Mouse (Mus musculus) thymus, postnatal 10 days (tissue): ENCODE data around the gene Pnmt.
"Not testable (repeated sequence)": the region's sequence is repeated elsewhere in the genome, so short reads cannot be mapped to it uniquely, and the experiment has no call there.

Experiments
- DNase-seq, 2 experiments: peaks; one replicate each; pipeline ENCODE4 v3.0.0; 2021; ENCODE audit warnings: low spot score in 2 of 2

Pnmt gene

DNA sequence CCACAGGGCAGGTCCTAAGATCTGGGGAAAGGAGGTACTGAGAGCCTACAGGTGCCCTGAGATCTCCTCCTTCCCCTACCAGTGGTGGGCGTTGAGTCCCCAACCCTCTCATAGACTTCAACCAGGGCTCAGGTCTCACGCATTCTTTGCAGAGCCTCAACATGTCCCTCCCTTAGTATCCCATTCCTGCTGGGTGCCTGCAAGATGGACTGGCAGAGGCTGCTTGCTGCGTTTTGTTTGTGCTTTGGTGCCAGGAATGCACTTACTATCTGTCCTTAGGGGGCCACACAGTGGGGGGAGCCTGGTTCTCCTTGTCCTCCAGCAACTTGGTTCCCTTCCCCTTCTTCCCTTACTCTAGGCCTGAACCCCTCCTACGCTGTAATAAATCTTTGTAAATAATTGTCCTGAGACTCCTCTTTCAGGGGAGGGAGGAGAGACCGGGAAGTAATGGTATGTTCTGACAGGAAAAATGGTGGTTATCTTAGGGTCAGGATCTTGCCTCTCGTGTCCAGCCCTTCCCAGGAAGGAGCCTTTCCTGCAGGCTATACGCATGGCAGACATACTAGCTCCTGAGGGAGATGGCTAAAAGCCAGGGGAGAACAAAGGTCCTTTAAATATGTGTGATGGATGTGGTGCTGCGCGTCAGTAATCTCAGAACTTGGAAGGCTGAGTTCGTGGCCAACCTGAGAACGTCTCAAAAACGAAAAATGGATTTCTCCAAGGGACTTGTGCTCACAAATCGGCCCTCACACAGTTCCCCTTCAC lies 28.7 kb upstream of the Pnmt start:
- DNase-seq, result no peak

DNA sequence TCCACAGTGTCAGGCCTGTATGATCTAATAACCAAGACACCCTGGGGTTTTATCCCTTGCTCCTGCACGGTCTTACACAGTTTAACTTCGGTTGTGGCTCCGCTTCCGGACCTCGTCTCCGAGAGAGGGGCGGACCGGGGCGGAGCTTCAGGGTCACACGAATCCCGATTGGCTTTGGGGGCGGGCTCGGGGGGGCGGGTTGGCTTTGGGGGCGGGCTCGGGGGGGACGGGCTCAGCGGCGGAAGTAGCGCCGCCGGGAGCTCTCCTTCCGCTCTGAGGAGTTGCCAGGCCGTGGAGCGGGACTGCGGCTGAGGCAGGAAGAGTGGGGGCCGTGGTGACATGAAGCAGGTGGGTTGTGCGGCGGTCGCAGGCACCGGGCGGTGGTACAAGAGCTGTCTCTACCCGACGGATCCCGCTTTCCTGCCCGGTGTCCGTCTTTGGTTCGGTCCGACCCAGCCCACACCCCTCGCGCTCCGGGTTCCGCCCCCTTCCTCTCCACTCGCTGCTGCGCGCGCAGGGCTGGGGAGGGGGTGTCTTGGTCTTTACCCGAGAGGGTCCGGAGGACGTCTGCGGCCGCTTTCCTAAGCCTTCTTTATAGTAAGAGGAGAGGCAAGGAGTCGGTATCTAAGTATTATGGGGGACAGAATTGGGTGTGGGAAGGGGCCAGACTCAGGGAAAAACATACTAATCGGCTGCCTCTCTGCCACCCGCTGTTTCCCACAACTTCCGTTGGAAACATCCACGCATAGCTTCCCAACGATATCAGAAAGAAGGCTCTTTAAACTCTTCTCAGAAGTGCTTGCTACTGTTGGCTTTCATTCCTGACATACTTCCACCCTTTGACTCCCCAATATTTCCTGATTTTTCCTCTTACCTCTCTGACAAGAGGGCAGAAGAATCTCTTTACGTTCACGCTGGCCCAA lies 27.8 kb upstream of the Pnmt start, which contains the start of gene Stard3:
Stard3 (plus strand) TSS at position 208 of the 923 bp plus-strand sequence.
- peak; percentile 90 to 93 for DNase-seq

DNA sequence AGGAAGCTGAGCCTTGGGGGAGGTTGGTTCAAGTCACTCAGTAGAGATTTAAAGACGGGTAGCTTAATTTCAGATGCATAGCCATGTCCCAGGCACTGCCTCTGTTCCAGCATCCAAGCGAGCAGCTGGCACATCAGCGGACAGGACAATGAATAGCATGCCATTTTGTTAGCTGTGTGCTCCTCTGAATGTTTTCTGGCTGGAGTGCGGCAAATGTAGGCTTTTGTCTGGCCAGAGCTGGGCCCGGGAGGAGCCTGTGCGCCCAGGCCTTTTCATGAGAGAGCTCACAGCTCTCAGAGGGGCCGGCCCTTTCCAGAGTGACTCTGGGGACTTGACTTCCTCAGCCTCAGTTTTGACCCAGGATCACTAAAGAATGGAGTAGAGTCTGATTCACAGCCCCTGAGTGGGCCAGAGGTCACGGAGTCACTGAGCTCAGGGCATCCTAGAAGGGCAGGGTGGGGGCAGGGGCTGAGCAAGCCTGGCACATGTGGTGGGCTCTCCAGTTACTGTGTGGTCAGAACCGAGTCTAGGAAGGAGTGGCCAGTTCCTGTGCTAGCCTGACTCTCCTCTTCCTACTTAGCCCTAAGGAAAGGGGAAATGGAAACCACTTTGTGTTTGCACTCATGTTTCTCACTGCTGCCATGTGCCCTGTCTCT lies 25.3 kb upstream of the Pnmt start:
- no peak for DNase-seq

DNA sequence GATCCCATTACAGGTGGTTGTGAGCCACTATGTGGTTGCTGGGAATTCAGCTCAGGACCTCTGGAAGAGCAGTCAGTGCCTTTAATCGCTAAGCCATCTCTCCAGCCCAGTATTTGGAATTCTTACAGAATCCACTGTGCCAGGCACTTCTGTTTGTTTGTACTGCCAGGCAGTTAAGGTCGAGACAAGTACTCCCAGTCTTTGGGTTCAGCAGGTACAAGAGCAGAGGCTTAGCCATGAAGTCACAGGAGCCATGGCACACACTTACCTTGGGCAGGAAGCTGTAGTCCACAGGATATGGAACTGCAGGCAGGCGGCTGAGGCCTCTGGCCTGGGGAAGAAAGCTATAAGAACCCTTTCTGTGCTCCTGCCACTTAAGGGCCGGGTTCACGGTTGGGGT lies 22.4 kb upstream of the Pnmt start:
- DNase-seq, result no peak

DNA sequence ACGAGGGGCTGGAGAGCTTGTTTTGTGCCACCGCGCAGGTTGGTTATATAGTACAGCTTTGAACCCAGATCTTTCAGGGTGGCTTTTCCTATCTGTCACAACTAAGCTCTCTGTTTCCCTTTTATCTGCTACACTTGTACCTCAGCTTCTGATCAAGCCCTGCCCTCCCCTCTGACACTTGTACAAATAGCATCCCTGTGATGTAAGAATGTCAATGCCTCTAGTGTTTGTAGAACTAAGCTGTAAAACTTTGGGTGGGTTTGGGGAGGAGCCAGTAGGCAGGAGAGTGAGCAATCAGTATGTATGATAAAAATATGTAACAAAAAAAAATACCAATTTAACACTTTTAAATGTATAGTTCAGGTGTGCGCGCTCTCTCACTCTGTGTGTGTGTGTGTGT lies 21.8 kb upstream of the Pnmt start:
- no peak for DNase-seq

- DNase-seq, result no peak
Observed at GRCm38 (mm10) chr11:98366290-98366689, 20.0 kb upstream of the Pnmt start.

- DNase-seq, result peak; percentile 40 to 54
Observed at GRCm38 (mm10) chr11:98367171-98367862, 18.9 kb upstream of the Pnmt start.

DNA sequence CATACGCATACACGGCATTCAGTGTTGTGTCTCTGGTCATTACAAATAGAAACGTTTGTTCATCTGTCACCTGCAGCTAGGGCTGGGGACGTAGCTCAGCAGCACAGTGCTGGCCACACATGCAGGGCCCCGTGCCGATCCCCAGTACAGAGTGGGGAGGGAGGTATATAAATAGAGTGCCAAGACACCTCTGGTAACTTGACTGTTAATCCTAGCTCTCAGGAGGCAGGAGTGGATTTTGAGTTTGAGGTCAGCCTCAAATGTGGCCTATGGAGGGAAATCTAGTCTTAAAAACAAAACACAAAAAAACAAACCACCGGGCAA lies 18.4 kb upstream of the Pnmt start:
- DNase-seq, result no peak

DNA sequence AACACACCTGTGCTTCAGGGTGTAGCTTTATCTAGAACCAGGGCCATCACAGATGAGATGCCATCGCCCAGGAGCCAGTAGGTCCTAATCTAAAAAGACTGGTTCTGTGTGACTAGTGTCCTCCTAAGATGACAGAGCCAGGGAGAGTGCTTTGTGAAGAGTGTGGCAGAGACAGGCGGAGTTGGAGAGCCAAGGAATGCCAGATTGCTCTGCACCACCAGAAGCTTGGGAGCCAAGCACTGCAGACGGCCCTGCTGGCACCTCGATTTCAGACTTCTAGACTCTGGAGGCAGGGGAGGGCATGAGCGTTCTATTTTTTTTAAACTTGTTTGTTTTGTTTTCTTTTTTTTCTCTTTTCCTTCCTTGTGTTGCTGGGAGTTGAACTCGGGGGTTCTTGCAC lies 16.9 kb upstream of the Pnmt start:
- DNase-seq, result no peak

- DNase-seq, result no peak
Observed at GRCm38 (mm10) chr11:98370588-98370987, 15.7 kb upstream of the Pnmt start.

GRCm38 (mm10) chr11:98371556-98372240 lies 14.6 kb upstream of the Pnmt start:
- DNase-seq, result no peak

GRCm38 (mm10) chr11:98372406-98372805 lies 13.8 kb upstream of the Pnmt start:
- peak; percentile 26 to 82 for DNase-seq

DNA sequence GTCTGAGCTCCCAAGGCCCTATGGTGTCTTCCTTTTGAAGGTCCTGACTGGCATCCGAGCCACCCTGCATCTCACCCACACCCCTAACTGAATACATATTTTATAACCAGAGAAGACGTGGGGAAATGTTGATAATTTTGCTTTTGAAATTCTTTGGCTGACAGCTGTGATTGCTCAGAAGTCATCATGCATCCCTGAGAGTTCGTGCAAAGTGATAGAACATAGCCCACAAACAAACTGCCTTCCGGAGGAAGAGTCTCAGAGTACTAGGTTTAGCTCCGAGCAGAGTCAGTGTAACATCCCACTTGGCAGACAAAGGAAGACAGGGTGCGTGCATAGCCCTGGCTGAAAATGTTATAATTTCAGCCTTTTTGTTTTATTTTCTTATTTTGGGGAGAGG lies 13.0 kb upstream of the Pnmt start:
- DNase-seq, result no peak

DNA sequence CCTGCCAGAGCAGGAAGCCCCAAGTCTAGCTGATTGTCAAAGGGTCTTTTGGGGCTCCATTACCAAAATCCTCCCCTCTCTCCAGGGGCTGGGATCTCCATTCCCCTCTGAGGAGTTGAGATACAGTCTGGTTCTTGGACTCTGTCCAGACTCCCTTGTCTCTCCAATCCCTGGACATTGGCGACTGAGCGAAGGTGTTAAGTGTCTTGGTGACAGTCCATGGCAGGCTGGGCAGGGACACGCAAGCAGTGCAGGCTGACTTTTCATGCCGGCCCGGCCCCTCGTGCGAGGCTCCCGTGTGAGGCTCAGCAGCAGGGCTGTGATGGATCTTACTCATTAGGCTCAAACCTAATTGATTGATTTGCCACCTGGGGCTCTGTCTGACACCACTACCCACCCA lies 12.0 kb upstream of the Pnmt start:
- no peak for DNase-seq

GRCm38 (mm10) chr11:98376756-98377155 lies 9.5 kb upstream of the Pnmt start:
- DNase-seq, result no peak

DNA sequence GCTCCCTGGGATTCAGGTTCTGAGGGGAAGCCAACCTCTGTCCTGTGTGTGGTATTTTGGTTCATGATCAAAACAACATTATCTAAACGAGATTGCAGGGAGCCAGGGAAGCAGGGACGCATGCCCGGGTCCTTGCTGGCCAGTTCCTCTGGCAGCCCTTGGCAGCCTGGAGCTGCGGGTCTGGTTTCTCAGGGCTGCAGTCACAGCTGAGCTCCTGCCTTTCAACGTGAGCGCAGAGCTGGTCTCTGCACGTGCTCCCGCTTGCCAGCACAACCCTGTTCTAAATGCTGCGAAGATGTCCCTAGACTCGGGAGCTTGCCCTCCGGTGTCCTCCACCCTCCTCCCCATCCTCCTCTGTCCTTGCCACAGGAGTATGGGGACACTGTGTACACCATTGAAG lies 8.5 kb upstream of the Pnmt start:
- no peak for DNase-seq

GRCm38 (mm10) chr11:98379379-98379778 lies 6.9 kb upstream of the Pnmt start:
- DNase-seq, result no peak

GRCm38 (mm10) chr11:98380106-98380505 lies 6.1 kb upstream of the Pnmt start:
- no peak for DNase-seq

- no peak for DNase-seq
Observed at GRCm38 (mm10) chr11:98381651-98382050, 4.6 kb upstream of the Pnmt start.

- DNase-seq, result not testable (repeated sequence)
Observed at GRCm38 (mm10) chr11:98382405-98382804, 3.8 kb upstream of the Pnmt start.
